Mouse (Mus musculus) ES-E14 (cell line): Measurements from ENCODE around the gene H2-Eb1. TPM values are rescaled to one million over a fixed set of nuclear protein-coding genes. Genes with fewer than 3 reads are reported as not detected.
A peak's percentile ranks its signal among the peaks of the same experiment; 100 is the strongest.

Experiments used
- DNase-seq: peaks from one replicate; pipeline ENCODE4 v3.0.0-alpha.2; 2013; ENCODE audit warnings: low read depth, low spot score
- H3K27ac ChIP-seq: 2 replicates; pipeline ENCODE4 v1.5.1; 2012; ENCODE audit warnings: low read depth, mild to moderate bottlenecking, low read length, moderate library complexity, mixed read lengths; ENCODE audit not compliant: poor library complexity, insufficient read depth, severe bottlenecking
- H3K36me3 ChIP-seq: 2 replicates; pipeline ENCODE4 v1.6.1; 2012; ENCODE audit warnings: mild to moderate bottlenecking, low read length, moderate library complexity, mixed read lengths; ENCODE audit not compliant: control insufficient read depth, poor library complexity, insufficient read depth, severe bottlenecking
- H3K4me1 ChIP-seq, 2 experiments: fragments of 150-350 bp in 1 of 2; sonication (generic) in 1 of 2; 2 replicates each; pipeline ENCODE4 v1.6.1; 2012; ENCODE audit warnings: low read length in 2 of 2, mild to moderate bottlenecking in 1 of 2, mixed read lengths in 1 of 2; ENCODE audit not compliant: control insufficient read depth in 2 of 2, insufficient read depth in 2 of 2, poor library complexity in 1 of 2
- H3K4me3 ChIP-seq, 2 experiments: fragments of 150-350 bp in 1 of 2; sonication (generic) in 1 of 2; 2 replicates each; pipeline ENCODE4 v1.5.1; 2012; ENCODE audit warnings: low read length in 2 of 2, low read depth in 1 of 2, mild to moderate bottlenecking in 1 of 2, mixed read lengths in 1 of 2; ENCODE audit not compliant: insufficient read depth in 1 of 2, poor library complexity in 1 of 2, severe bottlenecking in 1 of 2
- H3K9ac ChIP-seq: 2 replicates; pipeline ENCODE4 v1.6.1; 2012; ENCODE audit warnings: low read depth, mild to moderate bottlenecking, low read length, mixed read lengths; ENCODE audit not compliant: poor library complexity, insufficient read depth, severe bottlenecking
- H3K9me3 ChIP-seq: fragments of 150-350 bp; sonication (generic); 2 replicates; pipeline ENCODE4 v1.6.1; 2012; ENCODE audit warnings: low read depth, mild to moderate bottlenecking, low read length; ENCODE audit not compliant: control insufficient read depth, insufficient read depth
- CHD2 ChIP-seq: IDR thresholded peaks from 2 replicates; pipeline ENCODE4 v1.6.1; 2014; ENCODE audit warnings: mild to moderate bottlenecking, low read depth, low read length, inconsistent platforms
- HCFC1 ChIP-seq: IDR thresholded peaks from 2 replicates; pipeline ENCODE4 v1.6.1; 2012; ENCODE audit warnings: low read length, inconsistent platforms, borderline replicate concordance; ENCODE audit not compliant: insufficient read depth
- MAFK ChIP-seq: IDR thresholded peaks from 2 replicates; pipeline ENCODE4 v1.6.1; 2014; ENCODE audit warnings: mild to moderate bottlenecking, low read depth, low read length, inconsistent platforms; ENCODE audit not compliant: insufficient read depth
- ZC3H11A ChIP-seq: IDR thresholded peaks from 2 replicates; pipeline ENCODE4 v1.6.1; 2012; ENCODE audit warnings: low read depth, mild to moderate bottlenecking, inconsistent platforms, low read length, borderline replicate concordance
- ZNF384 ChIP-seq: IDR thresholded peaks from 2 replicates; pipeline ENCODE4 v1.6.1; 2012; ENCODE audit warnings: low read depth, low read length, inconsistent platforms
- in situ Hi-C, 2 experiments: fragments of 600-800 bp; cut with MboI; formaldehyde crosslinking; loops; one replicate each; pipeline ENCODE4 v1.15.1; 2025; ENCODE audit warnings: low sequenced_read_pairs in 2 of 2, inconsistent platforms in 1 of 2; ENCODE audit not compliant: unreplicated experiment in 2 of 2
- total RNA-seq: library from RNA; depleted of rRNA; stranded (reverse); fragments of 300-350 nt; gene quantifications from 2 replicates; pipeline ENCODE4 v1.2.3, GENCODE M21; 2012

The H2-Eb1 gene
- total RNA-seq, 1 experiment: 5.7 TPM

DNA sequence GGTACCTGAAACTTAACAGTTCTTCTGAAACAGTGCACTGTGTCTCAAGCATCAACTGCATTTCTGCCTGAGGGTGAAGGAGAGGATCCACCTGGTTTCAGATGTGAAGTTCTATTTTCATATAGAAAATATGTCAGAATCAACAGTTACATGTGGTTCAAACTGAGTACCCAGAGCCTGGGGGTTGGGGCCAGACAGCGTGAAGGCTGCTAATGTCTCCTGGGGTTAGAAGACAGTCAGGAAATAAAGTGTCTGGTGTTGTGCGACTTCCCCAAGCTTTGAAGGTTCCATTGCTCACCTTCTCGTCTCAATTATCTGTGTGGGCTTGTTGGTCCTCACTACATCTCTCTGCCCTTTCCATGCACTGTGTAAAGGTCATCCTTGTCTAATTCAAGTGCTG is 20.7 kb downstream of the H2-Eb1 start:
- TF ChIP-seq ZNF384 (no peak), ZC3H11A (no peak), CHD2 (no peak), HCFC1 (no peak), MAFK (no peak)
- H3K4me3 ChIP-seq: no peak overlapping the region
- H3K4me1 ChIP-seq: peaks cover 0 to 5% of the 10 kb centered on the region in 2 experiments; a peak in 1 of 4 replicates
- DNase-seq: no peak
- H3K9ac ChIP-seq: no peak overlapping the region
- H3K36me3 ChIP-seq: no peaks in the 10 kb centered on the region
- in situ Hi-C loops: no loop called here
- no peaks in the 10 kb centered on the region for H3K9me3 ChIP-seq
- H3K27ac ChIP-seq: no peak overlapping the region

GRCm38 (mm10) chr17:34329807-34330206 is 24.1 kb downstream of the H2-Eb1 start:
- Histone ChIP-seq H3K36me3 (no peaks in the 10 kb centered on the region), H3K27ac (no peak overlapping the region), H3K4me3 (no peak overlapping the region), H3K9me3 (no peaks in the 10 kb centered on the region), H3K4me1 (peaks cover 0 to 5% of the 10 kb centered on the region in 2 experiments; a peak in 1 of 4 replicates), H3K9ac (no peak overlapping the region)
- in situ Hi-C loops: no loop called here
- TF ChIP-seq CHD2: no peak
- TF ChIP-seq MAFK: no peak
- TF ChIP-seq ZC3H11A: no peak
- TF ChIP-seq ZNF384: no peak
- no peak for TF ChIP-seq HCFC1
- no peak for DNase-seq

DNA sequence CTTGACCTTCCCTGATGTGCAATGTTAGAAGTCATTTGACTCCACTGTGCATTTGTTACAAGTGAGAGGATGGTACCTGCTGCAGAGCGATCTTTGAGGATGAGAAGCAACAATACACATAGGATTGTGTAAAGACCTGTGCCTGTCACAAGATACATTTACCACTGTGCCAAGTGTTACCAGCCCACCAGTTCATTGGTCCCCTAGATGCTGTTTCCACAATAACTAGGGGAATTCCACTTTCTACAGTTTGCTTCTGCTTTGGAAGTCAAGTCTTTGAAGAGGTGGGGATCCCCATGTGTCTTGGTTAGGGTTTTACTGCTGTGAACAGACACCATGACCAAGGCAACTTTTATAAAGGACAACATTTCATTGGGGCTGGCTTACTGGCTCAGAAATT is 25.5 kb downstream of the H2-Eb1 start:
- no peak for TF ChIP-seq HCFC1
- no peak for TF ChIP-seq CHD2
- no peak for TF ChIP-seq ZNF384
- no peak for TF ChIP-seq MAFK
- no peak for TF ChIP-seq ZC3H11A
- H3K9me3 ChIP-seq: no peaks in the 10 kb centered on the region
- H3K36me3 ChIP-seq: no peaks in the 10 kb centered on the region
- DNase-seq: no peak
- peaks cover 0 to 5% of the 10 kb centered on the region in 2 experiments; a peak in 1 of 4 replicates for H3K4me1 ChIP-seq
- H3K9ac ChIP-seq: no peak overlapping the region
- H3K4me3 ChIP-seq: no peak overlapping the region
- no peak overlapping the region for H3K27ac ChIP-seq
- in situ Hi-C loops: no loop called here

DNA sequence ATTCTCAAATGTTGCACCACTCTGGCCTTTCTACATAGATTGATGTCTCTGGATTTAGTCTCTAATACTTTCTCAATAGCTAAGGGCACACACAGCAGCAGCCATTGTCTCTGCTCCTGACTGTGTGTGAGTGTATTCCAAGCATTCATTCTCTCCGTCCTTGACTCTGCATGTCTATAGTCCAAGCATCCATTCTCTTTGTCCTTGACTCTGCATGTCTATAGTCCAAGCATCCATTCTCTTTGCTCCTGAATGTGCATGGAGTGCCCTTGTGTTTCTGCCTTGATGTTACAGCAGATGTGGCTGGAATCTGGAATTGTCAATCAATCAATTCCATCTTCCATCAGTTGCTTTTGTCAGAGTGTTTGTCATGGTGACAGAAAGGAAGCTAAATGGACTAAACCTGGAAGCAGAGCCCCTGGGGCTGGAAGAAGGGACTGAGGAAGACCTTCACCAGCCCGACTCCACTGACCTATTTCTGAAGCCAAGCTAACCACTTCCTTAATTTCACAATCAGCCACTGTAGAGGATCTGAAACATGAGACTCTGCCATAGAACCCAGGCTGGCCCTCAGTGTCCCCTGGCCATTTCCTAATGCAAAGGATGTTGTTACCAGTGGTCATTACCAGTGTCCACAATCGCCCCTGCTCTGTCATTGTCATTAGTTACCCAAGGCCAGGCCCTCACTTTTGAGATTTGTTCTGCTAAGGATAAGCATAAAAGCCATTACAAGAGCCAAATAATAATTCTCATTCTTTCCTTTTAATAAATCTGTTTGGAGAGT is 35.1 kb downstream of the H2-Eb1 start:
- peak; percentile 15 for DNase-seq
- no peaks in the 10 kb centered on the region for H3K36me3 ChIP-seq
- in situ Hi-C loops: loop anchor here in 1 of 2 experiments (10.0 kb wide), 1 partner anchor 96 kb away; no protein-coding TSS in a partner anchor
- H3K4me1 ChIP-seq: no peaks in the 10 kb centered on the region; a peak in 1 of 4 replicates
- TF ChIP-seq HCFC1: no peak
- TF ChIP-seq MAFK: no peak
- no peak for TF ChIP-seq ZNF384
- no peak for TF ChIP-seq CHD2
- TF ChIP-seq ZC3H11A: no peak
- no peaks in the 10 kb centered on the region for H3K9me3 ChIP-seq
- no peak overlapping the region for H3K27ac ChIP-seq
- no peak overlapping the region for H3K9ac ChIP-seq
- H3K4me3 ChIP-seq: no peak overlapping the region
